In genomic region chr8:116893938-116894337, GRCm38 (mm10) we compare ENCODE assay signal across 20 mouse cellular contexts.
"Had no signal": no experiment of that assay in that cellular context is flagged by ENCODE, and none has a peak within 500 bp of the region (broad histone marks: within the 10 kb centered on the region; RNA-seq: fewer than 3 reads in every experiment).

No protein-coding gene starts in this region.

- H3K9ac ChIP-seq: liver, embryonic 12.5 days; liver, embryonic 14.5 days; lung, embryonic 15.5 days; midbrain, embryonic 12.5 days; neural tube, embryonic 13.5 days; neural tube, embryonic 15.5 days; stomach, embryonic 15.5 days had no signal

- H3K4me1 ChIP-seq: liver, embryonic 12.5 days; lung, embryonic 15.5 days; midbrain, embryonic 10.5 days; midbrain, embryonic 12.5 days; neural tube, embryonic 13.5 days; neural tube, embryonic 15.5 days; stomach, embryonic 15.5 days had no signal

- H3K4me2 ChIP-seq: liver, embryonic 12.5 days; lung, embryonic 15.5 days; midbrain, embryonic 12.5 days; neural tube, embryonic 13.5 days; neural tube, embryonic 15.5 days; stomach, embryonic 15.5 days had no signal

- H3K9me3 ChIP-seq: lung, embryonic 15.5 days; neural tube, embryonic 15.5 days had no signal

- DNase-seq: lung, adult 18-20 months; lung, postnatal 4 days; midbrain, embryonic 14.5 days; retina, postnatal 1 day; right cerebral cortex, adult 18-20 months; right cerebral cortex, postnatal 25 days; thymus, postnatal 14 days; thymus, postnatal 36 days had no signal

- ATAC-seq: liver, embryonic 12.5 days; lung, postnatal 0 days; midbrain, embryonic 16.5 days had no signal

- H3K4me3 ChIP-seq: liver, embryonic 12.5 days; lung, embryonic 15.5 days; midbrain, embryonic 10.5 days; midbrain, embryonic 12.5 days; myocyte; neural tube, embryonic 13.5 days; neural tube, embryonic 15.5 days; stomach, embryonic 15.5 days had no signal

- H3K36me3 ChIP-seq: stomach, embryonic 15.5 days had no signal

- H3K27ac ChIP-seq: liver, embryonic 12.5 days; liver, embryonic 14.5 days; lung, embryonic 15.5 days; midbrain, embryonic 10.5 days; midbrain, embryonic 12.5 days; neural tube, embryonic 13.5 days; neural tube, embryonic 15.5 days; stomach, embryonic 15.5 days; stomach, postnatal 0 days had no signal

- H3K27me3 ChIP-seq: liver, embryonic 12.5 days; lung, embryonic 15.5 days; midbrain, embryonic 12.5 days; neural tube, embryonic 13.5 days; neural tube, embryonic 15.5 days; stomach, embryonic 15.5 days had no signal
